Mouse (Mus musculus) heart, adult 18-20 months (tissue): ENCODE data around the gene Mst1. TPM values are rescaled to one million over a fixed set of nuclear protein-coding genes. Genes with fewer than 3 reads are reported as not detected.

Experiments
- DNase-seq, 2 experiments: peaks; one replicate each; pipeline ENCODE4 v3.0.0; 2021 to 2022; ENCODE audit warnings: mixed read lengths in 1 of 2
- total RNA-seq, 2 experiments: library from RNA; stranded (reverse); gene quantifications; 2 replicates each; pipeline ENCODE4 v1.2.3; 2021

Mst1 gene
- total RNA-seq, 2 experiments from 2014 or later = 0.36 TPM; not detected in 1

DNA sequence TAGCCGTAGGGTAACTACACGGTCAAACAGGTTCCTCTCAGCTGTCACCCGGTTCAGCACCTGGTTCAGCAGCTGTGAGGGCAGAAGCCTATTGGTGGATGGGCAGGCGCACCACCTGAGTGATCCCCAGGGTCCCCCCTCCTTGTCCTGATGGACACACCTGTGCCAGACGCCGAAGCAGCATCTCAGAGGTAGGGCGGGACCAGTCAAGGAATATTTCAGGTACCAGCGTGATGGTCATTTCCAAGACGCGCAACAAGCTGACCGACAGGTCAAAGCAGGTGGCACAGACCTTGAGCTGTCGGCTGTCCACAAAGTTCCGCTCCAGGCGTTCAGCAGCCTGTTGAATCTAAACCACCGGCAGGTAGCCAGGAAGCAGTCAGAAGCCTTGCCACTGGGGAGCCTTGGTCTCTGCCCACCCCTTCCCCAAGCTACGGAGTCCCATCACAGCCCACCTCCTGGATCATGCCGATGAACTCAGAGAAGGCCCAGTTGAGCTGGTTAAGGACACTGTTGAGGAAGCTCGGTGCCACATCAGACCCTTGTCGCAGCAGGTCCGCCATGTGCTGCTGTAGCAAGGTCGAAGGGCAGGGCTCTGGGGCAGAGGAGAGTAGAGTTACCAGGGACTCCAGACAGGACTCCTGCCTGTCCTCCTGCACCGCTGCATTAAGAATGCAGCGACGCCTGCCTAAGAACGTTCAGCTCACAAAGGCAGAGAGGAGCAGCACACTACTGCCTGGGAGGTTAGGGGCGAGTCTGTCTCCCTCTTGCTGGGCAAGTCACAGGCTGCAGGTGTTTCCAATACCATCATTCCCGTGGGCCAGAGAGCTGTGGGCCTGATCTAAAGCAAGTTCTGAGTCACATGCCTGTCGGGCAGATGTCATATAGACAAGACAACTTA lies 23.6 kb upstream of the Mst1 start:
- no peak for DNase-seq

DNA sequence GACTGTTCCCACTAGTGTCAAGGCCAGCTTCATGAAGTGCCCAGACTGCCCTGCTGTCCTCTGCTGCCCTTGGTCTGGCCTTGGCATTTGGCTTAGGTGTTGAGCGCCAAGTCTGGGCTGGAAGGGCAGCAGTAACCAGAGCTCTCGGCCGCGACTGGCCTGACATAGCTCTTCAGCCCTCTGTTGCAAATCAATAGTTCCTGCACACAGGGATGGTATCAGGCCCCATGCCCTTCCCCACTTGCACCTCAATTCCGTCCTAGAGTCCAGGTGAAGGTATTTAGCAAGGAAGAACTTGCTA lies 23.0 kb upstream of the Mst1 start:
- peak; percentile 62 to 65 for DNase-seq

DNA sequence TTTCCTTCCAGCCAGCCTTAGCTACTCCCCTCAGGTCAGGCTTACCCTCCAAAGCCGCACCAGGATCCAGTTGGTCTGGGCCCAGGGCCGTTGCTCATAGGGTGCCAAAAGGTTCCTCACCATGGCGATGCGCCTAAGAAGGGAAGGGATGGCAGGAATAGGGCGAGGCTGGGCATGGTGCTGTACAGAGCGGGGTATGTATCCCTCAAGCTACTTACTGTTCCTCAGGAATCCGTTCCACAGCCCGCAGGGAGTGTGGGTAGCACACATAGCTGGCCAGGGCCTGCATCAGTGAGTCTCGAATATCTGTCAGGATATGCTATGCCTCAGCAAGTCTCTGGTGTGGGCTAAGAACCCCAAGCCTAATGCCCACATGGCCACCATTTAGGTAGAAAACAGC lies 21.9 kb upstream of the Mst1 start:
- no peak for DNase-seq

DNA sequence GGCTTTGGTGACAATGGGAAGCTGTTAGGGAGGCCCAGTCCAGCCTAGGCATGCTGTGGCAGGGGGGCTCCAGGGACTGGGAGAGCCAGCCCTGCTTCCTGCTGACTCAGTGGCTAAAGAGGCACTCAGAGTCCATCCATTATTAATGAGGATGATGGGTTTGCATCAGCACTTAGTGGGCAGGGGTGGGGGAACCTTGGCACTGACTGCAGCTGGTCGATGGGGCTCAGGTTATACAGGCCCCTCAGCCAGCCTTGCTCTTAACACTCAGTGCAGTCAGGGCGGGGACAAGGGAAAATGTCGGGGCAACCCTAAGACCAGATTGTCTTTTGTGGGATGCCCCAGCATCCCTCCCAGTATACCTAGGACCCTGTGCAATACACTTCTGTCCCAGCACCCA lies 18.1 kb upstream of the Mst1 start:
- no peak for DNase-seq

DNA sequence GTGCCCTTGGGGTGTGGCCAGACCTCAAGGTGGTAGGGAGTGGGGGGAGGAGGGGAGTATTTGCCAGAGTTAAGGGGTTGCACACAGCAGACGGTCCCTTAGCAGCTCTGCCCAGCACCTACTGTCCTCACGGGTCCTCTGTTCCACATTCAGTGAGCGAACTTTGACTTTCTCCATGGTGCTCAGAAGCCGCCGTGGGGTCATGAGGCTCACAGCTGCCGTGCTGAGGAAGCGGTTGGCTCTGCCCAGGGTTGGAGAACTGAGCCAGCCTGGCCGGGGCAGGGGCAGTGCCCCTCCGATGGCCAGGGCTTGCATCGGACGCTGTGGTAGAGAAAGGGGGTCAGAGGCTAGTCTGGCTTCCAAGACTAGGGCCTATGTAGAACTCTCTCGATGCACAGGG lies 16.9 kb upstream of the Mst1 start:
- DNase-seq = no peak

DNA sequence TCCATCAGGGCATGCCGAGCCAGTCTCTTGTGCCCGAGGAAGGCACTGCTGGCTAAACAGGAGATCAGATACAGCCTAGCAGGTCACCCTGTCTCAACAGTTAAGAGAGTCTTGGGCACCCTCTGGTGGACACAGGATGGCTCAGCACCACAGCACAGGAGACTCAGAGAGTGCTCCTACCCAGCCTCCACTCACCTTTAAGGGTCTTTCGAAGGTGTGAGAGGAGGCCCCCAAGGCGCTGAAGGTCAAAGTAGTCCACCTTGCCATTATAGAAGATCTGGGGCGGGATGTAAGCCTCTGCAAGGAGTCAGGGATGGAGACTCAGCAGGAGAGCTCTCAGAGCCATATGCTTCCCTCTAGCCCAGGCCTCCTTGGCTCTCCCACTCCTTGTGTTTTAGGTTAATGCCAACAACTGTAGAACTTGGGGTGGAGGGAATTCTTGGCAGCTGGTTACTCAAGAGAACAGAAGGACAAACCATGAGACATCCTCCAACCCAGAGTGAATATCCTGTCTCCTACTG lies 14.7 kb upstream of the Mst1 start:
- DNase-seq = peak; percentile 58 to 75

DNA sequence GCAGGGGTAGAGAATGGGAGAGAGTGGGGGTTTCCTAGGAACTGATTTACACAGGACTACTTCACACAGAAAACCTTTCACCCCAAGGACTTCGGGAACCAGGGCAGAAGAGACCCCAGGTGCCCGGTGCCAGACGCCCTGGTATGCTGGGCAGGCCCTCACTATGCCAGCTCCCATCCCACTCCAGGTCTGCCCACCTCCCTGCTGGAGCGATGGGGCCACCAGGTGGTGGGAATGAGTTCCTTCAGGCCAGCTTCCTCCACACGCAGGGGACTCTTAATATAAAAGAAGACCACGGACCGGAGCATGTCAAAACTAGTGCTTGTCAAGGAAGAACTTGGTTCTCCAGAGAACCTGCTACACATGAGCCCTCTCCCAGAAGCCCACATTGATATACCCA lies 13.0 kb upstream of the Mst1 start:
- no peak for DNase-seq

DNA sequence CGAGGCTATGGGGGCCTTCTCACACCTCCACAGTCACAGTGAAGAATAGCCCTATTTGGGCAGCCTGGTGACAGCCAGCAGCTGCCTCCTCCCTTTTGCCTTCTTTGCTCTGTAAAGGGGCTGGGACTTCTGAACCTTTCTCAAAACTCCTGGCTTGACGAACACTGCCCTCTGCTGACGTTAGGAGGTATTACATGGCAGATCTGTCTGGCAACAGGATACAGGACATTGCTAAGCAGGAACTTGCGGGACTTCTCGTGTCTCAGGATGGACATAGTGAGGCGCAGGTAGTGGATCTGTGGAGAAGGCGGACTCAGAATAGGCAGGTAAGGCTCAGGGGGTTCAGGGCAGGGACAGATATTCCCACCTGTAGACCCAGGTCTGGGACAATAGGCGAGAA lies 12.3 kb upstream of the Mst1 start:
- peak; percentile 86 to 94 for DNase-seq

DNA sequence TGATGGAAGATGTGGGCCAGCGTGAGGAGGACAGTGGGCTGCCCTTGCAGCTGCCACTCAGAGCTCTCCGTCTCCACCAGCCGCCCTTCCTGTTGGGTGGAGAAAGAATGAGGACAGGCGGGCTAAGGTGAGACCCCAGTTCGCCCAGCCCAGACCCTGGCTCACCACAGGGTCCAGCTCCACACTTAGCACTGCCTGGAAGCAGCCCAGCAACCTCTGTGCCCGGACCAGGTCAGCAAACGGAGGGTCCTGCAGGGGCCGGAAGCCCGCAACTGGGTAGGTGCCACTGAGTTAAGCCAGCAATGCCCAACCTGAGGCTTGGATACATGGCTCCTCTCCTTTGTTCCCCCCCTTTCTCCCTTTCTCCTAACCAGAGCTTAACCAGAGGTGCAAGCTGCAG lies 11.2 kb upstream of the Mst1 start:
- no peak for DNase-seq

DNA sequence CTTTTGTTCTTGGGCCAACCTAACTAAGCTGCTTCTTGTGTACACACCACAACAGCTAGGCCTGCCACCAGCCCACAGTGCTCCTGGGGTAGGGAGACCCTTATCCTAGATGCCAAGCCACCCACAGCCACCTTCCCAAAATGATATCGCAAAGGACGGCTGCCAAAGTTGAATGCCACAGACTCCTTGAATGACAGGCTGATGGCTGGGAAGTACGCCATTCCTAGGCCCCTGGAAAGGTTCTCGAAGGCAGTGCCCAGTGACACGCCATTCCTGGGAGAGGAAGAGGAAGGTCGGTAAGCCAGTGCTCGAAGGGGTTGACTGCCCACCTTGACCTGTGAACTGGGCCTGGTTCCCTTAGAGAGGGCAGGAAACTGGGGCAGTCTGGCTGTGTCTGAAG lies 10.7 kb upstream of the Mst1 start:
- DNase-seq = no peak

DNA sequence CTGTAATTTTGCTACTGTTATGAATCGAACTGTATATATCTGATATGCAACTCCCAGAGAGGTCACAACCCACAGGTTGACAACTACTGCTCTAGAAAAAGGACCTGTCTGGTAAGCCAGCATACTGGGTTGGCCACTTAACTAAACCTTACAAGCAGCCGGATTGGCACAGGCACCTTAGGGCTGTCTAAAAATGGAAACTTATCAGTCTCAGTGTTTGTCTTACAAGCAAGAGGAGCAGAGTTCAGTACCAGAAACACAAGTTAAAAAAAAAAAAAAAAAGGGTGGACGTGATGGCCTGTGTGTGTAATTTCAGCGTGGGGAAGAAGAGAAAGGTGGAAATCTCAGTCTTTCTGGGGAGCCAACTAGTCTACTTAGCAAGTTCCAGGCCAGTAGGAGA lies 8.4 kb upstream of the Mst1 start:
- DNase-seq = no peak

DNA sequence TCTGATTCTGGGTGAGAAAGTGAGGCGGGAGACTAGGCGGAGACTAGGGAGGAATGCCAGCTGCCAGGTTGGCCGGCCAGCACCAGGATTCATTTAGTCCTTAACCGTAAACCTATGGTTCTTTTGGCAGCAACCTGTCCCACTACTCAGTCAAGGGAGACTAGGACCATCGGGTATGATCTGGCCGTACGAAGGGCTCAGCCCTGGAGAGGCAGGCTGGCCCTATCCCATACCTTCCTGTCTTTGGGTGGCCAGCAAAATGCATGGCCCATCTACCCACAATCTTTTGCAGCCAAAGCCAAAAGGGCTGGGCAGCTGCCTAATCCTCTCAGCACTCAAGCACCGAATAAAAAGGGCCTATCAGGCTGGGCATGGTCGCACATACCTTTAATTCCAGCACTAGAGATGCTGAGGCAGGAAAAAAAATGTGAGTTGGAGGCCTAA lies 7.7 kb upstream of the Mst1 start:
- DNase-seq = no peak

DNA sequence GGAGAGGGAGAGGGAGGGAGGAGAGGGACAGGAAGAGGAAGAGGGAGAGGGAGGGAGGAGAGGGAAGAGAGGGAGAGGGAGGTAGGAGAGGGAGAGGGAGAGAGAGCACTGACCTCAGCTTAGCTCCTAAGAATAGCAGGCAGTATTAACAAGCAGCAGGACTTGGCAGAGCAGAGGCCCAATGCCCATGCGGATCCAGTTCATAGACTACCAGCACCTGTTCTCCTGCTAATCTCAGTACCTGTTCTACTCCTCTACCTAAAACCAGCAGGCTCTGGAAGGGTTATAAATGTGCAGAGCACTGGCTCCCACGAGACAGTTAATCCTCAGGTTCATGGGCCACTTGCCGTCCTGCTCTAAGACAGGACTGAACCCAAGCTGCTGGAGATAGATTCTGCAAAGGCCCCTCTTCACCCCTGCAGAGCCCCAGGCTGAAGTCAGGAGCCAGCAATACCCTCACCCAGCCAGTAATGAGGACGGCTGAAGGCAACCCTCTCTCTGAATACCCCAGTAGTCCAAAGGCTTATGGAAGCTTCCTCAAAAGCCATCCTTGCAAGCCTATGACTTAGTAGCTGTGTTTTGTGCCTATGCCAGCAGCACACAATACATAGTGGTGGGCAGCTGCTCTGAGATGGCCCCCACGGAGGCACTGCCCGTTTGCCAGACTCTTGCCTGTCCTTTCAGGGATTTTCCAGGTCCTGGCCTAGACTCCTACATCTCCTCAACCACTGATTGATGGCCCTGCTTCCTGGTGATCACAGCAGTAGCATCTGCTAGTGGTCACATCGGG lies 6.9 kb upstream of the Mst1 start:
- DNase-seq = peak in 1 of 2 experiments; percentile 57

DNA sequence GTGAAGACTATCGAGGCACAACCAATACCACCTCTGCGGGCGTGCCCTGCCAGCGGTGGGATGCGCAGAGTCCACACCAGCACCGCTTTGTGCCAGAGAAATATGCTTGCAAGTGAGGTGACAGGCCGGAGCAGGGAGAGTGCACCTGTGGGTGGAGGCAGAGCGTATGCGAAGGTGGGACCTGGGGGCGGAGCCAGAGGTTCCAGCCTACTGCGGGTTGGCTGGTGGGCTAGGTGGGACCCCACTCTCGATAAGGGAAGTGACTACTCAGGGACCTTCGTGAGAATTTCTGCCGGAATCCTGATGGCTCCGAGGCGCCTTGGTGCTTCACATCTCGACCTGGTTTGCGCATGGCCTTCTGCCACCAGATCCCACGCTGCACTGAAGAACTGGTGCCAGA lies 2.3 kb downstream of the Mst1 start:
- DNase-seq = no peak

DNA sequence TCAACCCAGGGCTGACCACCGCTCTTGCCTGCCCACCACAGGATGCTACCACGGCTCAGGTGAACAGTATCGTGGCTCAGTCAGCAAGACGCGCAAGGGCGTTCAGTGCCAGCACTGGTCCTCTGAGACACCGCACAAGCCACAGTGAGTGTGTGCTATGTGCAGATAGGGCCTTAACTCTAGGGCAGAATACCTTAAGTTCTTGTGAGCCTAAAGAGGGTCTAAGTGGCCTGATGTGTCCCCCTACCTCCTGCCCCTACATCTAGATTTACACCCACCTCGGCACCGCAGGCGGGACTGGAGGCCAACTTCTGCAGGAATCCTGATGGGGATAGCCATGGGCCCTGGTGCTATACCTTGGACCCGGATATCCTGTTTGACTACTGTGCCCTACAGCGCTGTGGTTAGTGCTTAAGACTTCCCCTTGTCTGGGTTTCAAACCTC lies 2.8 kb downstream of the Mst1 start, which contains the start of gene Rnf123:
Rnf123 (minus strand) TSS at position 359 of the 444 bp plus-strand sequence.
- no peak for DNase-seq

DNA sequence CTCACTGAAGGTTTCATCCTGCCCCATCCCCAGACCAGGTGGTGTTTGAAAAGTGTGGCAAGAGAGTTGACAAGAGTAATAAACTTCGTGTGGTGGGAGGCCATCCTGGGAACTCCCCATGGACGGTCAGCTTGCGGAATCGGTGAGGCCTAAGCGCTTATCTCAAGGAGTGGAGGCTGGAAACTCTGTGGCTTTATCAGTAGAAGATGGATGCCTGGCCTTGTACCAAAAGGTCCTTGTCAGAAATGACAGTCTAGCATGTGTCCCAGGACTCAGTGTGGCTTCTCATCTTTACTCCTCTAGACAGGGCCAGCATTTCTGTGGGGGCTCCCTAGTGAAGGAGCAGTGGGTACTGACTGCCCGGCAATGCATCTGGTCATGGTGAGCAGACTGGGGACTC lies 3.3 kb downstream of the Mst1 start:
- no peak for DNase-seq

DNA sequence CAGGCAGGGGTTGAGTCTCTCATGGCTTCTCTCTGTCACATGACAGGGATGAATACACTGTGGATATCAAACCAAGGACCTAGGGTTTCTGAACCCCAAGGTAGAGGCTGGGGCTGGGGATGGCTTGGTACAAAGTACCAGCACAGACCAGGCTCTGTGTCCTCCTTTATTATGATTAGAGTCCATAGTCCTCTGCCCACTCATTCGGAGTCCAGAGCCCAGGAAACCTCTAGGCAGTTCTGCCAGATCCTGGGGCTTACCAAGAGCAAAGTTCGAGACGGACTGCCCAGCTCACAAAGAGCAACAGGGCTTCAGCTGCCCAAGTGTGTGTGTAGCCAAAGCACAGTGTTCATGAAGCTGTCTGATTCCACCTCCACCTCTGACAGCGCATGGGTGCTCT lies 5.0 kb downstream of the Mst1 start:
- no peak for DNase-seq

DNA sequence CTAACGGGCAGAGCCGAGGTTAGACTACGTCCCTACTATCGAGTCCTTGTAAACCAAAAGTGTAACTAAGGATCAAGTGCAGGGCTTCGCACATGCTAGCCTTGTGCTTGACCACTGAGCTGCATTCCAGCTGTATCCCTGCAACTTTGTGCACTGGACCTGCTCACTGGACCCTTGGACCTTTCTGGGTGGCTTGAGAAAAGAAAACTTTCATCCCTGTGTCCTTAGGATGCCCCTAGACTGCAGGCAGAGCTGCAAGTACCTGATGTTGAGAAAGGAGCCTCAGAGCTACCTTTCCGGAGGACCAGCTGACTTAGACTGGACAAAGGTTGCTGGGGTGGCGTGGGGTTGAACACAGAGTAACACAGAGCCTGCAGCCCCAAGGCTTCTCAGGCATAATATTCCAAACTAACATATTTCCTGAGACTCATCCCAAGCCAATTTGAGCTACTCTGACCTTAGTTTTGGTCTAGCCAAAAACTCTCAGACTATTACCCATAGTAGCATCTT lies 10.4 kb downstream of the Mst1 start:
- no peak for DNase-seq

DNA sequence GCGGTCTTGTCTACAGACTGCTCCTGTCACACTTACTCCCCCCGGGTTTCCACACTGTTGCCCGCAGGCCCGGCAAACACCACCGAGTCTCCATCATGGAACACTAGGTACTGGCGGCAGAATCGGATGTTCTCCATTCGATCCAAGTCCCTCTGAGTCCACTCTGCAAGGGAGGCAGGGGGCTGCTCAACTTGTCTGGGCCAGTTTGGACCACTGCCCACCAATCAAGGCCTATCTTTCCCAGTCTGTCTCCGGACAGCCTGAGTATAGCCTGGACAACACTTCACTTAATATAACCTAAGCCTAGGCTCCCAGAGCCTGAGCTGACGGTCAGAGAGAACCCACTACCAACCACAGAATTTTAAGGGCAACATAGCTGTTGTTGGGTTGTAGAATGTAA lies 13.3 kb downstream of the Mst1 start:
- DNase-seq = no peak

DNA sequence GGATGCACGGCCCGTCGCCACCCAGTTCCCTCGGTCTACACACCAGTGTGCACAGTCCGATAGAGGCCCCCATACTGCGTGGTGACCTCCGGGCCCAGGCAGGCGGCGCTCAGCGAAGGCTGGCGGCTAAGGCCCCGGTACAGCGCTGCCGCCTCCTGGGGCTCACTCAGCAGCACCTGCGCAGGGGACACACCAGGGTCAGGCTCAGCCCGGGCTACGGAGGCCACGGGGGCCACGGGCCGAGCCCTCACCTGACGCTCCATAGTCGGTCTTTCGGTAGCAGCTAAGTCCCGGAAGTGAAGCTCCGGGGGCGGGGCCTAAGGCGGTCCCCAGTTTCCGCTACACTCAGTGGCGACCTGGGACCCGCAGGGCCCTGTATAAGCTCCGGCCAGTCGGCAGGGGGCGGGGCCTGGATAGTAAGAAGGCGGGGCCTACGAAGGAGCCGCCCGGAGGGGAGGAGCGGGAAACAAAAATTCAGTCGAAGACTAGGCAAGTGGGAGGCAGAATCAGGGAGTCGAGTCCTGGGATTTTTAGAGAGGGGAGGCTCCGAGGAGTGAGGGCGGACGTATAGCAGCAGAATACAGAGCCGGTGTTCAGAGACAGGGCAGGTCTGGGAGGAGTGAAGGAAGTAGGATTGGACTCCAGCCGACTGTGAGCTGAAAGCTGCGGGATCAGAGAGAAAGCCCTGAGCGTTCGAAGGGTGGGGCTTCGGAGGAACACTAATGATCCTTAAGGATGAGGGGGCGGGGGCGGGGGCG lies 14.1 kb downstream of the Mst1 start, which contains the start of gene Apeh:
Apeh (minus strand) TSS at position 423 of the 758 bp plus-strand sequence.
- peak; percentile 96 for DNase-seq

DNA sequence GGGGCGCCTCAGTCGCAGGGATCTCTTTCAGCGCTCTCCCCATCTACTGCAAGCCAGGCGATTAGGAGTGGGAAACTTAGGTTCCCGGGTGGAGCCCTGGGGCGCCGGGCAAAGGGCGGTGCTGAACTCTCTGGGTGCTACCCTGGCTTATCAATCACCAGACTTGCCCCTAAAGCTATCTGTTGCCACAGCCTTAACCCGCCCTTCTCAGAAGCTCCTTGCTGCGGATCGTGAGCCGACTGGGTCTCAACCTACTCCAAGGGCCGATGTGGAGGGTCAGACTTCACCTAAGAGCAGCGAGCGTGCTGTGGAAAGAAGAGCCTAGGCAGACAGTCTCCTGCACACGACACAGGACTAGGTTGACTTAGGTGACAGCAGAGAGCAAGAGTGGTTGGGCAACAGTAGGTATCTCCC lies 14.8 kb downstream of the Mst1 start:
- peak; percentile 34 to 57 for DNase-seq

DNA sequence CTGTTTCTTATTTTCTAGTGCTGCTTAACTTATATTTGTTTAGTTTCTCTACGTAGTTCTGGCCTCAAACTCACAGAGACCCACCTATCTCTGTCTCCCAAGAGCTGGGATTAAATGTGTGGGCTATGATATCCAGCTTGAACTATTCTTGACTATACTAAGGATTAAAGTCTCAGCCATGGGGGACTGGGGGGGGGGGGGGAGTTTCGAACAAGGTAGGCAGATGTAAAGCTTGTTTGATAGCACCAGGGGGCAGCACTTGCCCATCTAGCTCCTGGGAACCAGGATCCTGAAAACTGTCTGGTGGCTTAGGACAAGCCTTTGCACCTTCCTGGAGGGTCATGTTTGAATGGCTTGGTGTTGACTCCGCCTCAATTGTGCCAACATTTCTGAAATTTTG lies 15.3 kb downstream of the Mst1 start:
- peak; percentile 66 to 76 for DNase-seq
